Mouse (Mus musculus) megakaryocyte-erythroid progenitor cell, adult 5-6 weeks (primary cell): ENCODE data around the gene B4galnt1. TPM values are rescaled to one million over a fixed set of nuclear protein-coding genes. Genes with fewer than 3 reads are reported as not detected.
"Not testable (repeated sequence)": the region's sequence is repeated elsewhere in the genome, so short reads cannot be mapped to it uniquely, and the experiment has no call there.

ENCODE experiments used
- ATAC-seq: replicated peaks from 2 replicates; pipeline ENCODE4 v1.8.0; 2016; ENCODE audit warnings: mild to moderate bottlenecking, inconsistent platforms; ENCODE audit not compliant: severe bottlenecking, poor library complexity, low FRiP score, low TSS enrichment
- total RNA-seq, 2 experiments: library from RNA; stranded (forward) in 1 of 2; stranded (reverse) in 1 of 2; fragments of 200-1000, 215-1000 nt in 1 of 2; fragments of >200 nt in 1 of 2; fragmentation: Nextera tagmentation in 1 of 2; gene quantifications; 2 replicates each; pipeline ENCODE4 v1.2.3; 2014 to 2017

Gene B4galnt1
- 67.2 and 84.7 TPM in 2 replicates for total RNA-seq (2014; fragmentation: Nextera tagmentation)
- total RNA-seq (2017) = 18.5 and 23.3 TPM in 2 replicates

GRCm38 (mm10) chr10:127164631-127165353, at the start of gene B4galnt1:
Gene B4galnt1, plus strand, starts transcription at chr10:127165225.
- ATAC-seq = peak; percentile 68

- ATAC-seq = no peak
Measured at GRCm38 (mm10) chr10:127118470-127118869, 46.6 kb upstream of the B4galnt1 start.

- ATAC-seq = no peak
Measured at GRCm38 (mm10) chr10:127119229-127119628, 45.8 kb upstream of the B4galnt1 start.

GRCm38 (mm10) chr10:127120301-127121065, 44.5 kb upstream of the B4galnt1 start:
- ATAC-seq = no peak

- peak; percentile 92 for ATAC-seq
Measured at GRCm38 (mm10) chr10:127121066-127121477, 44.0 kb upstream of the B4galnt1 start, which contains the start of gene Os9. Gene Os9, minus strand, starts transcription at chr10:127121131.

- ATAC-seq = no peak
Measured at GRCm38 (mm10) chr10:127122018-127122417, 43.0 kb upstream of the B4galnt1 start.

- ATAC-seq = peak; percentile 36
Measured at GRCm38 (mm10) chr10:127122784-127123435, 42.1 kb upstream of the B4galnt1 start.

GRCm38 (mm10) chr10:127123436-127123805, 41.6 kb upstream of the B4galnt1 start:
- ATAC-seq = peak; percentile 11

- 0 out of 2 replicates have a peak, but pooled peaks have one; percentile 17 for ATAC-seq
Measured at GRCm38 (mm10) chr10:127125210-127126001, 39.6 kb upstream of the B4galnt1 start.

- ATAC-seq = peak; percentile 23
Measured at GRCm38 (mm10) chr10:127126579-127126978, 38.4 kb upstream of the B4galnt1 start.

GRCm38 (mm10) chr10:127127711-127128279, 37.2 kb upstream of the B4galnt1 start:
- ATAC-seq = peak; percentile 35

- ATAC-seq = no peak
Measured at GRCm38 (mm10) chr10:127129431-127129830, 35.6 kb upstream of the B4galnt1 start.

- no peak for ATAC-seq
Measured at GRCm38 (mm10) chr10:127132469-127132868, 32.6 kb upstream of the B4galnt1 start.

GRCm38 (mm10) chr10:127134394-127135035, 30.5 kb upstream of the B4galnt1 start:
- not testable (repeated sequence) for ATAC-seq

GRCm38 (mm10) chr10:127135118-127135836, 29.7 kb upstream of the B4galnt1 start:
- ATAC-seq = peak; percentile 92

- peak; percentile 15 for ATAC-seq
Measured at GRCm38 (mm10) chr10:127136510-127136909, 28.5 kb upstream of the B4galnt1 start.

GRCm38 (mm10) chr10:127137896-127138295, 27.1 kb upstream of the B4galnt1 start:
- ATAC-seq = no peak
